In genomic region chr4:40676338-40676737, GRCm38 (mm10) we compare ENCODE assay signal across 9 mouse cellular contexts. TPM values are rescaled to one million over a fixed set of nuclear protein-coding genes. Genes with fewer than 3 reads are reported as not detected.
A peak's percentile ranks its signal among the peaks of the same experiment; 100 is the strongest.
DNase-seq lines count a peak whose midpoint lies in the region; ATAC-seq lines count a peak whose summit lies in the region.
"Had no signal": no experiment of that assay in that cellular context is flagged by ENCODE, and none has a peak within 500 bp of the region (broad histone marks: within the 10 kb centered on the region; RNA-seq: fewer than 3 reads in every experiment).

No protein-coding gene starts in this region.

- WGBS in hindbrain, embryonic 16.5 days, result 20% methylated on average over 14 of the region's 14 CpGs
- WGBS in midbrain, embryonic 12.5 days, result 20% methylated on average over 14 of the region's 14 CpGs

- ATAC-seq in hindbrain, embryonic 16.5 days, result peak; percentile 2; the same call in 1 of the 2 replicates
- 0 out of 2 replicates have a peak, but pooled peaks have one; percentile 12 for ATAC-seq in midbrain, embryonic 12.5 days (ENCODE audit: low FRiP score, low read depth)

- H3K9me3 ChIP-seq in hindbrain, embryonic 16.5 days (ENCODE audit: control insufficient read depth, low read length), result no peaks in the 10 kb centered on the region
- H3K9me3 ChIP-seq in midbrain, embryonic 12.5 days, result no peaks in the 10 kb centered on the region

- no peaks in the 10 kb centered on the region for H3K36me3 ChIP-seq in hindbrain, embryonic 16.5 days (ENCODE audit: control insufficient read depth, insufficient read depth, low read length)
- H3K36me3 ChIP-seq in midbrain, embryonic 12.5 days, result no peaks in the 10 kb centered on the region

- peak; percentile 12 for DNase-seq in embryo, embryonic 10.5 days (ENCODE audit: low spot score)
- no peak for DNase-seq in embryo, embryonic 9.5 days (ENCODE audit: extremely low spot score)
- DNase-seq in Muller cell, postnatal 12 days (ENCODE audit: inconsistent ontology term), result peak; percentile 10
- no peak for DNase-seq in frontal cortex, postnatal 36 days (ENCODE audit: low spot score in 2 of 2)
- no peak for DNase-seq in layer of hippocampus, adult 9-10 months (ENCODE audit: low spot score)
- DNase-seq in cerebellum, postnatal 10 days, result no peak
- DNase-seq: right cerebral cortex, postnatal 4 days had no signal

- H3K4me2 ChIP-seq in hindbrain, embryonic 16.5 days (ENCODE audit: low read length), result peak overlapping the region; percentile 40
- peak overlapping the region; percentile 34; the same call in 1 of the 2 replicates for H3K4me2 ChIP-seq in midbrain, embryonic 12.5 days (replicated peaks)

- no peak overlapping the region for H3K4me3 ChIP-seq in hindbrain, embryonic 16.5 days (ENCODE audit: low read length)
- no peak overlapping the region for H3K4me3 ChIP-seq in midbrain, embryonic 12.5 days

- no peaks in the 10 kb centered on the region; the same call in none of the 2 replicates for H3K4me1 ChIP-seq in hindbrain, embryonic 16.5 days (ENCODE audit: control insufficient read depth, insufficient read depth, low read depth, low read length)
- H3K4me1 ChIP-seq in midbrain, embryonic 12.5 days, result peaks cover 11% of the 10 kb centered on the region; the same call in 1 of the 2 replicates

- H3K27me3 ChIP-seq in hindbrain, embryonic 16.5 days (replicated peaks; ENCODE audit: control insufficient read depth, insufficient read depth, low read length), result no peaks in the 10 kb centered on the region
- H3K27me3 ChIP-seq in midbrain, embryonic 12.5 days, result 0 out of 2 replicates have a peak, but pooled peaks cover 2% of the 10 kb centered on the region

- H3K9ac ChIP-seq in hindbrain, embryonic 16.5 days (ENCODE audit: low read depth, low read length), result no peak overlapping the region
- H3K9ac ChIP-seq in midbrain, embryonic 12.5 days (replicated peaks), result no peak overlapping the region

- no peak overlapping the region for H3K27ac ChIP-seq in hindbrain, embryonic 16.5 days (ENCODE audit: low read depth, low read length)
- H3K27ac ChIP-seq in midbrain, embryonic 12.5 days (replicated peaks), result no peak overlapping the region

RNA-seq across cellular contexts. Expression of gene Aptx, which starts 26.7 kb away (rescaled TPM):
- 41.4 and 44.8 TPM in 2 replicates for polyA plus RNA-seq in hindbrain, embryonic 16.5 days (2015; fragmentation: Nextera tagmentation; extraction: Ambion mirVana)
- 48.0 and 50.8 TPM in 2 replicates for polyA plus RNA-seq in midbrain, embryonic 12.5 days (2016; fragmentation: Nextera tagmentation; extraction: Ambion mirVana)

RNA-seq across cellular contexts. Expression of gene Dnaja1, which starts 45.6 kb away (rescaled TPM):
- polyA plus RNA-seq in hindbrain, embryonic 16.5 days (2015; fragmentation: Nextera tagmentation; extraction: Ambion mirVana), result 625 and 673 TPM in 2 replicates
- 623 and 674 TPM in 2 replicates for polyA plus RNA-seq in midbrain, embryonic 12.5 days (2016; fragmentation: Nextera tagmentation; extraction: Ambion mirVana)

Comparison
In these comparisons a context has a peak if more than half of its experiments do, and no peak if none do; other contexts are left out.
1. DNase-seq: peak in embryo, embryonic 10.5 days (single experiment) and Muller cell, postnatal 12 days (single experiment); none in embryo, embryonic 9.5 days (single experiment), frontal cortex, postnatal 36 days (0 of 2), layer of hippocampus, adult 9-10 months (single experiment) and cerebellum, postnatal 10 days (0 of 2).